Mouse (Mus musculus) liver, embryonic 13.5 days (tissue): Measurements from ENCODE around the gene Abhd4. TPM values are rescaled to one million over a fixed set of nuclear protein-coding genes. Genes with fewer than 3 reads are reported as not detected.
A peak's percentile ranks its signal among the peaks of the same experiment; 100 is the strongest.

ENCODE experiments used
- ATAC-seq: fragments of 200-750 bp; cut with Nextera tagmentation; 2 replicates; pipeline ENCODE4 v1.8.0; 2017; ENCODE audit warnings: low read depth, mild to moderate bottlenecking, moderate number of reproducible peaks, moderate library complexity
- DNase-seq: peaks from one replicate; pipeline ENCODE4 v3.0.0; 2022
- H3K27ac ChIP-seq: fragments of 300-500 bp; sonication (generic); 2 replicates; pipeline ENCODE4 v1.5.1; 2015; ENCODE audit warnings: moderate library complexity, mild to moderate bottlenecking, inconsistent platforms
- H3K27me3 ChIP-seq: fragments of 300-500 bp; sonication (generic); 2 replicates; pipeline ENCODE4 v1.6.1; 2015; ENCODE audit warnings: mild to moderate bottlenecking, inconsistent platforms
- H3K36me3 ChIP-seq: fragments of 300-500 bp; sonication (generic); 2 replicates; pipeline ENCODE4 v1.6.1; 2015; ENCODE audit warnings: mild to moderate bottlenecking, inconsistent platforms
- H3K4me1 ChIP-seq: fragments of 300-500 bp; sonication (generic); replicated peaks from 2 replicates; pipeline ENCODE4 v1.6.1; 2015; ENCODE audit warnings: inconsistent platforms
- H3K4me2 ChIP-seq: fragments of 300-500 bp; sonication (generic); 2 replicates; pipeline ENCODE4 v1.6.1; 2015; ENCODE audit warnings: inconsistent platforms, mild to moderate bottlenecking, moderate library complexity
- H3K4me3 ChIP-seq: fragments of 300-500 bp; sonication (generic); replicated peaks from 2 replicates; pipeline ENCODE4 v1.5.1; 2015; ENCODE audit warnings: mild to moderate bottlenecking, inconsistent platforms
- H3K9ac ChIP-seq: fragments of 300-500 bp; sonication (generic); 2 replicates; pipeline ENCODE4 v1.6.1; 2015; ENCODE audit warnings: mild to moderate bottlenecking, inconsistent platforms
- H3K9me3 ChIP-seq: fragments of 300-500 bp; sonication (generic); replicated peaks from 2 replicates; pipeline ENCODE4 v1.6.1; 2016; ENCODE audit warnings: inconsistent platforms
- WGBS: fragments of 180-500 bp; shearing (Covaris S2); methylation state at CpG from one replicate; pipeline ENCODE4 v1.1.7; 2015; ENCODE audit not compliant: insufficient replicate concordance; 5-methylcytosine and 5-hydroxymethylcytosine counted together
- polyA plus RNA-seq: library from polyadenylated mRNA; unstranded; fragments of >200 nt; fragmentation: Nextera tagmentation; extraction: Ambion mirVana; gene quantifications from 2 replicates; pipeline ENCODE4 v1.2.1, GENCODE M21; 2015

Abhd4 gene
- polyA plus RNA-seq, 1 experiment from 2014 or later, result 17.9 TPM

DNA sequence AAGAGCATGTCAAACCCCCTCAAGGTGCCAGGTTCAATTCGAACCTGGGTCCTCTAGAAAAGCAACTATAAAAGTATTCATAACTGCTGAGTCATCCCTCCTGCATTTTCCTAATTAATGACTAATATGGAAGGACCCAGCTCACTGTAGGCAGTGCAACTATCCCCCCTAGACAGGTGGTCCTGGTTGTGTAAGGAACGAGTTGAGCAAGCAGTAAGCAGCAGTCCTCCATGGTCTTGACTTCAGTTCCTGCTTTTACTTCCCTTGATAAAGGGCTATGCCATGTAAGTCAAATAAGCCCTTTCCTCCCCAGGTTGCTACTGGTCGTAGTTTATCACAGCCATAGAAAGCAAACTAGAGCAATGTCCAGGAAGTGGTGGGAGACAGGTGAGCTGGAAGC, 7.8 kb upstream of the Abhd4 start:
- Histone ChIP-seq H3K27me3 (no peaks in the 10 kb centered on the region), H3K4me2 (no peak overlapping the region), H3K9me3 (no peaks in the 10 kb centered on the region), H3K9ac (no peak overlapping the region), H3K27ac (no peak overlapping the region), H3K36me3 (peaks cover 72% of the 10 kb centered on the region), H3K4me1 (peaks cover 31% of the 10 kb centered on the region), H3K4me3 (no peak overlapping the region)
- 65% methylated on average over 3 of the region's 3 CpGs for WGBS
- ATAC-seq, result no peak
- no peak for DNase-seq

DNA sequence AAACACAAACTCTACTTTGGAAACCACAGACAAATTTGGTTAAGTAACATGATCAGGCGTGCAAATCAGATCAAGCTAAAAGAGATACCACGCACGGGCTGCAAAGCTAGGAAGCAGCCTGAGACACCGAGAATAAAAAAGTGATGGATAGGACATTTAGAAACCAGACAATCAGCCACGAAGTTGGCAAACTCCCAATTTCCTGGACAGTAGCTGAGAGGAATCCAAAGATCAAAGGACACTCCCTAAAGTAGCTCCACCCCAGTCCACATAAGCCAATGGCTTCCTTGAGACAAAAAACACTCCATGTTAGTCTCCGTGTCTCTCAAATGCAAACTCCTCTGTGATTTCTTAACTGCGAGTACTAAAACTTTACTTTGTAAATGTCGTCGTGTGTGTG, 4.7 kb upstream of the Abhd4 start:
- no peak for DNase-seq
- Histone ChIP-seq H3K36me3 (peaks cover 43% of the 10 kb centered on the region), H3K4me3 (no peak overlapping the region), H3K9me3 (no peaks in the 10 kb centered on the region), H3K4me1 (peaks cover 47% of the 10 kb centered on the region), H3K9ac (no peak overlapping the region), H3K4me2 (no peak overlapping the region), H3K27me3 (no peaks in the 10 kb centered on the region), H3K27ac (no peak overlapping the region)
- no peak for ATAC-seq
- 75% methylated on average over 9 of the region's 9 CpGs for WGBS

DNA sequence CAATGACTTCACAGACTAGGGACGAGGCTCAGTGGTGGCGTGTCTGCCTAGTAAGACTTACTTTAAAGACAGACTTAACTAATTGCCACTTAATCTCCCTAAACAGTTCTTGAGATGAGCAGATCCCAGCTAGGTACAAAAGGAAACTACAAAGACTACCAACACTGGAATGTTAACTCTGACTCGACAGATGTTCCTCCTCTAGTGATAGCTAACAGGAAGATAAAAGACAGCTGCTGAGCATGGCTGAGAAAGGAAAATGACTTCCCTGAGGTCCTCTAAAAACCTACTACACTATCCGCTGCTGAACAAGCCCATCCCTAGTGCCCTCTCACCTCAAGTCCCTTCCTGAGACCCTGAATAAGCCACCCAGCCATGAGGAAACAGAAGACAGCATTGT, 3.9 kb upstream of the Abhd4 start:
- 64% methylated on average over 4 of the region's 4 CpGs for WGBS
- Histone ChIP-seq H3K4me3 (no peak overlapping the region), H3K27me3 (no peaks in the 10 kb centered on the region), H3K4me2 (no peak overlapping the region), H3K9ac (no peak overlapping the region), H3K9me3 (no peaks in the 10 kb centered on the region), H3K27ac (0 out of 2 replicates have a peak overlapping the region, but pooled peaks have one; percentile 9), H3K36me3 (peaks cover 40% of the 10 kb centered on the region), H3K4me1 (peaks cover 53% of the 10 kb centered on the region)
- no peak for DNase-seq
- ATAC-seq, result no peak

DNA sequence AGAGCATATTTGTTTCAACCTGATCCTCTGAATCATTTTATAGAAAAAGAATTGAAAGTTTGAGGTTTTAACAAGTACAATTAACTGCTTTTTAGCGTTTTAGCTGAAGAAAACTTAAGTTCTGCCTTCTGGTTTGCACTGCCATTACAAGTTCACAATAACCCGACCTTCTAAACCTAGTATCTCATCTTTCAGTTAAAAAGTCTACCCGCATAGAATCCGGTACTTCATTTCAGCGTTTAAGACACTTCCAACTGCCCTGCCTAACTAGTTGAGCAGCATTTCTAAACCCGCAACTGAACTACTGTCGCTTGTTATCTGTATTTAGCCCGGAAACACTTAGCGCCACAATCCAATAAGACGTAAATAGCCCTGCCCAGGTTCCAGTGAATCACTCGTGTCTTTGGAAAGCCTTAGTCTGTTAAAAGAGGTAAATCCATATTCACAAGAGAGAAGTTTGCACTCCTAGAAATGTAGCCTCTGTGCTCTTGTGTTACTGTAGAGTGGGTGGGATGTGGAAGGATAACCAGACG, 748 bp downstream of the Abhd4 start:
- H3K27me3 ChIP-seq, result no peaks in the 10 kb centered on the region
- H3K36me3 ChIP-seq, result peaks cover 5% of the 10 kb centered on the region
- DNase-seq (no peak), ATAC-seq (no peak)
- H3K4me1 ChIP-seq, result peaks cover 60% of the 10 kb centered on the region
- H3K4me3 ChIP-seq, result peak overlapping the region; percentile 68
- H3K9me3 ChIP-seq, result no peaks in the 10 kb centered on the region
- peak overlapping the region; percentile 81 for H3K9ac ChIP-seq
- WGBS, result 48% methylated on average over 12 of the region's 12 CpGs
- H3K27ac ChIP-seq, result peak overlapping the region; percentile 94
- peak overlapping the region; percentile 83 for H3K4me2 ChIP-seq

DNA sequence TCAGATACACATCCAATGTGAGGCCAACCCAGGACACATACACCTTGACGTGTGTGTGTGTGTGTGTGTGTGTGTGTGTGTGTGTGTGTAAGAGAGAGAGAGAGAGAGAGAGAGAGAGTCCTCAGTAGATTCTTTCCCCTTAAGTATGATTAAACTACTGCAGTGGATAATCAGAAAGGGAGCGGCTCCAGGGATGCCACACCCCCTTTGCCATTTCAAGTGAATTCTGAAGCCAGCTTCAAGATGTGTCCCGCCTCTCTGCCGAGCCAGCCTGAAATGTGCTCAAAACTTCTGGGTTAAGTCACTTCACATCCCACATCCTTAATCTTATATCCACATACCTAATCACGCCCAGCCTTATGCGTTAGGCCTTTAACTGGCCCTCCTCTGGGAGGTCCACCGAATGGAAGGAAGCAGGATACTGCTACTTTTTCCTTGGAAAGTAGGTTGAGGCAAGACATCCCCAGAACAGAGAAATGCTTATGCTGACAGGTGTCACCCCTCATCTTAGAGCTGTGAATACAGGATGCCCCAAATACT, 4.2 kb downstream of the Abhd4 start:
- peak overlapping the region; percentile 68; the same call in 1 of the 2 replicates for H3K4me3 ChIP-seq
- peak overlapping the region; percentile 83; the same call in 1 of the 2 replicates for H3K9ac ChIP-seq
- H3K36me3 ChIP-seq, result no peaks in the 10 kb centered on the region
- ATAC-seq, result no peak
- peak overlapping the region; percentile 40; the same call in 1 of the 2 replicates for H3K27ac ChIP-seq
- 53% methylated on average over 7 of the region's 7 CpGs for WGBS
- no peaks in the 10 kb centered on the region for H3K9me3 ChIP-seq
- H3K4me1 ChIP-seq, result peaks cover 44% of the 10 kb centered on the region
- peak overlapping the region; percentile 91 for H3K4me2 ChIP-seq
- DNase-seq, result no peak
- H3K27me3 ChIP-seq, result no peaks in the 10 kb centered on the region

DNA sequence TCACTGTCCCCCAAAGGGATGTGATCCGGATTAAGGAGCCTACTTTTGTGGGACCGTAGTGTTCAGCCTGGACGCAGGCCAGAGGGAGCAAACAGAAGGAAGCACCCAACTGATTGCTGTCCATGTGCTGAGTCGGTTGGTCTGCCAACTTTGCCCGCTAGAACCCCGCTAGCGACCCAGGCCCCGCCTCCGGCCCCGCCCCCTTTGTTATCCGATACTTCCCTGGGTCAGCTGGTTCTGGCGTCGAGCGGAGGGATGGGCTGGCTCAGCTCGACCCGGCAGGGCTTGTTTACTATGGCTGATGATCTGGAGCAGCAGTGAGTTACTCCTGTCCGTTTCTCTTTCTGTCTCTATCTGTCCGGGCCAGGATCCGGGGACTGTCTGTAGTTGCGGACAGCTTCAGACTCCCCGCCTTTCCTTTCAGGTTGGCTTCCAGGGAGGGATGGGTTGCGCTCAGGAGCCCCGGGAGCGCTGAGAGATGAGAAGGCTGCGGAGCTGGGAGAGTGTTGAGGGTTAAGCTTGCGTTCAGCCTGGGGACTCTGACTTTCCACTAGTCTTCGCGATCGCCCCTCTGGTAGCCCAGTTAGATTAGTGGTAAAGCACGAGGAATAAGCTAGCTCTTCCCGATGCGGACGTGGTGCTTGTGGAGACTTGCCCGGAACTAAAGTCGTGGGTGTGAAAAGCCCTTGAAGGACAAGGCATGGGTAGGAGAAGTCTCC, 5.2 kb downstream of the Abhd4 start:
- H3K9ac ChIP-seq, result peak overlapping the region; percentile 83
- DNase-seq (peak; percentile 92), ATAC-seq (peak; percentile 92)
- H3K4me3 ChIP-seq, result peak overlapping the region; percentile 68
- peaks cover 44% of the 10 kb centered on the region for H3K4me1 ChIP-seq
- H3K4me2 ChIP-seq, result peak overlapping the region; percentile 91
- no peaks in the 10 kb centered on the region for H3K27me3 ChIP-seq
- H3K36me3 ChIP-seq, result 0 out of 2 replicates have a peak, but pooled peaks cover 1% of the 10 kb centered on the region
- peak overlapping the region; percentile 76 for H3K27ac ChIP-seq
- H3K9me3 ChIP-seq, result no peaks in the 10 kb centered on the region
- WGBS, result 1% methylated on average over 35 of the region's 35 CpGs

DNA sequence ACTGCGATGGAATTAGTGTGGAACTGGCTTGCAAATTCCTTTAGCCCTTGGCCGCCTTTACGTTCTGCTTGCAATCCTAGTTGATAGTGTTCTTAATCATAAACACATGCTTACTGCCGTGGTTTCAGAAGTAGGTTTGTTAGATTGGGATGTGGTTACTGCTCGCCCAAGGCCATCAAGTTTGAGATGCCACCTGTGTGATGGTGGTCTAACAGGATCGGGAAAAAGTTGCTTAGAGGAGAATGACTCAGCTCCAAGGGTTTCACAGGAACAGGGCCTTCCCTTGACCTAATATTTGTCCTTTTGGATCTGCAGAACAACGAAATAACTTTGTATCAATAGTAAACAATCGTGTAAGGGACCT, 5.7 kb downstream of the Abhd4 start:
- Histone ChIP-seq H3K27ac (peak overlapping the region; percentile 76), H3K4me3 (peak overlapping the region; percentile 68)
- WGBS, result 17% methylated on average over 8 of the region's 8 CpGs

DNA sequence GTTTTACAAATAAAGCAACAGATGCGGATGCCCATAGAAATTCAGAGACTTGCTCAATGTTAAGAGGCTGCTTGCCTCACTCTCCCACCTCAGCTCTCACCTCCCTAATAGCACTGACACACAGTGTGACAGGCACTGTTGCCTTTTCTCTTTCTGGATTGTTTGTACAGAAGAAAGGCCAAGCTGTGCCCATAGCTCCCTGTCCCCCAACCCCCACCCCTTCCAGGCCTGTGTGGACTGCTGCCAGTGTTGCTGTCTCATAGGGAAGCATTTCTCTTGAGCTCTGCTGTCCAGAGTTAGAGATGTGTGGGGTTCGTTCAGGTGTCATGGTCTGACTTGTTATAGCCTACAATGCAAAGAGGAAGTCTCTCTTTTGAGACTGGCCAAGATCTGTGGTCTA, 6.2 kb downstream of the Abhd4 start:
- DNase-seq, result no peak
- 62% methylated on average over 2 of the region's 2 CpGs for WGBS
- H3K4me2 ChIP-seq, result peak overlapping the region; percentile 91
- H3K27ac ChIP-seq, result no peak overlapping the region
- peak overlapping the region; percentile 68 for H3K4me3 ChIP-seq
- H3K9me3 ChIP-seq, result no peaks in the 10 kb centered on the region
- H3K27me3 ChIP-seq, result no peaks in the 10 kb centered on the region
- 0 out of 2 replicates have a peak overlapping the region, but pooled peaks have one; percentile 14 for H3K9ac ChIP-seq
- H3K36me3 ChIP-seq, result 0 out of 2 replicates have a peak, but pooled peaks cover 3% of the 10 kb centered on the region
- H3K4me1 ChIP-seq, result peaks cover 37% of the 10 kb centered on the region
- no peak for ATAC-seq

More for the DNA sequence above, 5.7 kb downstream of the Abhd4 start:
- DNase-seq, result no peak
- ATAC-seq, result no peak
- Histone ChIP-seq H3K36me3 (0 out of 2 replicates have a peak, but pooled peaks cover 3% of the 10 kb centered on the region), H3K4me2 (peak overlapping the region; percentile 91), H3K9ac (peak overlapping the region; percentile 83), H3K9me3 (no peaks in the 10 kb centered on the region), H3K4me1 (peaks cover 42% of the 10 kb centered on the region), H3K27me3 (no peaks in the 10 kb centered on the region)

DNA sequence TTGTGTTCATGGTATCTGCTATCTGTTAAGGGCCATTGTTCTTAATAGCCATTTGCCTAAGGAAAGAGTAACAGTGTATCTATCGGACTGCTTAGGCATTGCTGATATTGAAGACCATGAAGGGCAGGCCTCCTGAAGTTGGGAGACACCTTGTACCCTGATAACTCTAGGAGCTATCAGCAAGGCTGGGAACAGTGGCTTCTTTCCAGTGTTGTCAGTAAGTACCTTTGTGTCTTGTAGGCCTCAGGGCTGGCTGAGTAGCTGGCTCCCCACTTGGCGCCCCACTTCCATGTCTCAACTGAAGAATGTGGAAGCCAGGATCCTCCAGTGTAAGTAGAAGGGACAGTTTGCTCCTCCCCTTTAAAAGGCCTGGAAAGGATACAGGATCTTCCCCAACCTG, 7.4 kb downstream of the Abhd4 start:
- 84% methylated on average over 2 of the region's 2 CpGs for WGBS
- Histone ChIP-seq H3K4me2 (no peak overlapping the region), H3K27me3 (no peaks in the 10 kb centered on the region), H3K4me1 (peaks cover 35% of the 10 kb centered on the region), H3K9me3 (no peaks in the 10 kb centered on the region), H3K9ac (no peak overlapping the region), H3K36me3 (0 out of 2 replicates have a peak, but pooled peaks cover 3% of the 10 kb centered on the region), H3K27ac (no peak overlapping the region), H3K4me3 (no peak overlapping the region)
- DNase-seq (no peak), ATAC-seq (no peak)

DNA sequence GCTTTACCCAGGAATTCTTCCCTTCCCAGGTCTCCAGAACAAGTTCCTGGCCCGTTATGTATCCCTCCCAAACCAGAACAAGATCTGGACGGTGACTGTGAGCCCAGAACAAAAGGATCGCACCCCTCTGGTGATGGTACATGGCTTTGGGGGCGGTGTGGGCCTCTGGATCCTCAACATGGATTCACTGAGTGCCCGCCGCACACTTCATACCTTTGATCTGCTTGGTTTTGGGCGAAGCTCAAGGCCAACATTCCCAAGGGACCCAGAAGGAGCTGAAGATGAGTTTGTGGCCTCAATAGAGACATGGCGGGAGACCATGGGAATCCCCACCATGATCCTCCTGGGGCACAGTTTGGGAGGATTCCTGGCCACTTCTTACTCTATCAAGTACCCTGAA, 8.6 kb downstream of the Abhd4 start:
- Histone ChIP-seq H3K9me3 (no peaks in the 10 kb centered on the region), H3K9ac (no peak overlapping the region), H3K27me3 (no peaks in the 10 kb centered on the region), H3K27ac (no peak overlapping the region), H3K4me3 (no peak overlapping the region), H3K4me1 (peaks cover 33% of the 10 kb centered on the region), H3K4me2 (no peak overlapping the region), H3K36me3 (0 out of 2 replicates have a peak, but pooled peaks cover 5% of the 10 kb centered on the region)
- WGBS, result 73% methylated on average over 8 of the region's 8 CpGs
- DNase-seq (no peak), ATAC-seq (no peak)

DNA sequence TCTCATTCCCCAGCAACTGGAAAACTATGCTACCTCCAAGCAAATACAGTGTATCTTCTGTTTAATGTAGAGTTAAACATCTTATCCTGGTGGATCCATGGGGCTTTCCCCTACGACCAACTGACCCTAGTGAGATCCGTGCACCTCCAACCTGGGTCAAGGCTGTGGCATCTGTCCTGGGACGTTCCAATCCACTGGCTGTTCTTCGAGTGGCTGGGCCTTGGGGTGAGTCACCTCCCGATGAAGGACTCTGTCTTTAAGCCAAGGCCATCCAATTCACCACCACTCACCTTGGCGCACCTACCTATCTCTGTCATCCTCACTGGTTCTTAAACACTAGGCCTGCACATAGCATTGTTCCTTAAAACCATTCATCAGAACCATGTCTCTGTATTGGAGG, 9.1 kb downstream of the Abhd4 start:
- no peak overlapping the region for H3K4me3 ChIP-seq
- no peaks in the 10 kb centered on the region for H3K9me3 ChIP-seq
- H3K27ac ChIP-seq, result no peak overlapping the region
- peaks cover 9% of the 10 kb centered on the region; the same call in 1 of the 2 replicates for H3K36me3 ChIP-seq
- no peak overlapping the region for H3K4me2 ChIP-seq
- H3K27me3 ChIP-seq, result no peaks in the 10 kb centered on the region
- H3K9ac ChIP-seq, result no peak overlapping the region
- DNase-seq (no peak), ATAC-seq (no peak)
- WGBS, result 75% methylated on average over 6 of the region's 6 CpGs
- peaks cover 28% of the 10 kb centered on the region for H3K4me1 ChIP-seq
